Mouse (Mus musculus): ENCODE results near the gene Cwc25.

DNA sequence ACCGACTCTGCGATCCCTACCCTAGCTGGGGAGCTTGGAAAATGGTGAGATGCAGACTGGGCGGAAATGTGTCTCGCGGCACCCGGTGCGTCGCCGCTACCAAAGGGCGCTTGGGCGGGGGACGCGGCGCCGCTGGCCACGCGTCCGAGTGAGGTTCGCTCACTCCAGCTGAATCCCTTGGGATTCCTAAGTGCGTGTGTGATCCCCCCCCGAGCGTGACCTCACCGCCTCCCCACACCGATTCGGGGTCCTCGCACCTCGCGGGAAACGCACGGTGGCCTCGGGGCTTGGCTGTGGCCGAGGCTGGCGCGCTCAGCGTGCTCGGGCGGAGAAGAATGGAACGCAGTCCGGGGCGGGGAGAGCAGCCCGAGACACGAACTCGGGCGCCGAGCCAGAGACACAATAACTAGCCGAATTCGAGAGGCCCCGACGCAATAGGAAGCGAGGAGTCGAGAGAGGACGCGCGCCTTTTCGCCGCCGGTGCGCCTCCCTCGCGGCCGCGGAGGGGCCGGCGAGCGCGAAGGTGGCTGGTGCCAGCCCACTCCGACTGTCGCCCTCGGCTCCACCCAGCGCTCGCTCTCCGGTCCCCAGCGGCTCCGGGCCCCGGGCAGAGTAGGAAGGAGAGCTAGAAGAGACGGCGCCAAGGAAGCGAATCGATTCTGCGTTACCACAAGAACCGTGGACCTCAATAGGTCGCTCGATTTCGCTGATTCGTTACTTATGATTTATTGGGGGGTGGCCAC is 66.2 kb downstream of the Cwc25 start, which contains the start of gene Pcgf2:
- no peak for TF ChIP-seq CTCF (IDR thresholded peaks at IDR 0.05; ENCODE audit: extremely low read depth, insufficient read length, insufficient replicate concordance, low read depth, low read length)
- no peak; the same call in 1 of the 2 replicates for TF ChIP-seq POLR2A (IDR thresholded peaks at IDR 0.05; ENCODE audit: low read depth, low read length)
